ENCODE assay signal across 10 mouse cellular contexts in genomic region chr8:35919859-35920675, GRCm38 (mm10).
DNase-seq lines count a peak whose midpoint lies in the region; ATAC-seq lines count a peak whose summit lies in the region.
"Had no signal": no experiment of that assay in that cellular context is flagged by ENCODE, and none has a peak within 500 bp of the region (broad histone marks: within the 10 kb centered on the region; RNA-seq: fewer than 3 reads in every experiment).

No protein-coding gene starts in this region.

- peak; percentile 22 to 32 for DNase-seq in heart, adult 9 months (ENCODE audit: low spot score in 2 of 2)
- no peak for DNase-seq in heart, postnatal 4 days
- DNase-seq in NIH3T3 (ENCODE audit: low read depth), result peak; percentile 67
- DNase-seq in right cerebral cortex, postnatal 25 days, result no peak
- DNase-seq in right cerebral cortex, postnatal 36 days (ENCODE audit: low spot score in 2 of 2), result no peak

- H3K9me3 ChIP-seq in heart, embryonic 15.5 days (replicated peaks), result no peaks in the 10 kb centered on the region
- no peaks in the 10 kb centered on the region for H3K9me3 ChIP-seq in liver, embryonic 15.5 days (replicated peaks)
- H3K9me3 ChIP-seq in forebrain, embryonic 15.5 days, result no peaks in the 10 kb centered on the region

- WGBS in heart, embryonic 15.5 days, result 33% methylated on average over 8 of the region's 8 CpGs
- WGBS in liver, embryonic 15.5 days (ENCODE audit: insufficient replicate concordance), result 32% methylated on average over 8 of the region's 8 CpGs
- WGBS in forebrain, embryonic 15.5 days, result 71% methylated on average over 8 of the region's 8 CpGs

- no peaks in the 10 kb centered on the region for H3K36me3 ChIP-seq in heart, embryonic 15.5 days
- no peaks in the 10 kb centered on the region for H3K36me3 ChIP-seq in liver, embryonic 15.5 days (replicated peaks)
- H3K36me3 ChIP-seq in forebrain, embryonic 15.5 days, result no peaks in the 10 kb centered on the region

- no peak overlapping the region for H3K9ac ChIP-seq in heart, embryonic 15.5 days
- no peak overlapping the region for H3K9ac ChIP-seq in liver, embryonic 15.5 days
- no peak overlapping the region for H3K9ac ChIP-seq in forebrain, embryonic 15.5 days (replicated peaks)

- no peaks in the 10 kb centered on the region for H3K27me3 ChIP-seq in heart, embryonic 15.5 days
- no peaks in the 10 kb centered on the region for H3K27me3 ChIP-seq in liver, embryonic 15.5 days
- H3K27me3 ChIP-seq in forebrain, embryonic 15.5 days, result no peaks in the 10 kb centered on the region

- no peak overlapping the region for H3K4me3 ChIP-seq in heart, embryonic 15.5 days
- no peak overlapping the region for H3K4me3 ChIP-seq in liver, embryonic 15.5 days (replicated peaks)
- no peak overlapping the region for H3K4me3 ChIP-seq in forebrain, embryonic 15.5 days
- H3K4me3 ChIP-seq: left cerebral cortex, adult 2 months had no signal

- no peak for ATAC-seq in heart, embryonic 15.5 days (replicated peaks; ENCODE audit: insufficient number of reproducible peaks, insufficient read depth, low FRiP score, low read depth)
- ATAC-seq in liver, embryonic 15.5 days (ENCODE audit: insufficient read depth), result 0 out of 2 replicates have a peak, but pooled peaks have one; percentile 12
- no peak for ATAC-seq in forebrain, embryonic 15.5 days (replicated peaks)
- ATAC-seq: forebrain, embryonic 14.5 days had no signal

- no peak overlapping the region for H3K4me2 ChIP-seq in heart, embryonic 15.5 days
- no peak overlapping the region for H3K4me2 ChIP-seq in liver, embryonic 15.5 days
- no peak overlapping the region for H3K4me2 ChIP-seq in forebrain, embryonic 15.5 days (replicated peaks)

- H3K4me1 ChIP-seq in heart, embryonic 15.5 days (replicated peaks), result peaks cover 14% of the 10 kb centered on the region; the same call in 1 of the 2 replicates
- H3K4me1 ChIP-seq in liver, embryonic 15.5 days (replicated peaks), result no peaks in the 10 kb centered on the region
- no peaks in the 10 kb centered on the region for H3K4me1 ChIP-seq in forebrain, embryonic 15.5 days

- H3K27ac ChIP-seq in heart, embryonic 15.5 days, result peak overlapping the region; percentile 53
- H3K27ac ChIP-seq in liver, embryonic 15.5 days (replicated peaks), result no peak overlapping the region
- no peak overlapping the region for H3K27ac ChIP-seq in forebrain, embryonic 15.5 days (replicated peaks)
- H3K27ac ChIP-seq: left cerebral cortex, adult 2 months had no signal

Comparison
In these comparisons a context has a peak if more than half of its experiments do, and no peak if none do; other contexts are left out.
1. DNase-seq: peak in heart, adult 9 months (2 of 2) and NIH3T3 (single experiment); none in heart, postnatal 4 days (single experiment), right cerebral cortex, postnatal 25 days (single experiment) and right cerebral cortex, postnatal 36 days (0 of 2).